Mouse (Mus musculus) forebrain, embryonic 13.5 days (tissue): ENCODE measurements around the gene Scaf1. TPM values are rescaled to one million over a fixed set of nuclear protein-coding genes. Genes with fewer than 3 reads are reported as not detected.

Experiments used
- ATAC-seq: fragments of 200-750 bp; cut with Nextera tagmentation; 2 replicates; pipeline ENCODE4 v1.8.0; 2017
- H3K27ac ChIP-seq: fragments of 300-500 bp; sonication (generic); 2 replicates; pipeline ENCODE4 v1.5.1; 2015; ENCODE audit warnings: inconsistent platforms, mild to moderate bottlenecking, moderate library complexity
- H3K27me3 ChIP-seq: fragments of 300-500 bp; sonication (generic); 2 replicates; pipeline ENCODE4 v1.6.1; 2015; ENCODE audit warnings: mild to moderate bottlenecking, inconsistent platforms
- H3K36me3 ChIP-seq: fragments of 300-500 bp; sonication (generic); 2 replicates; pipeline ENCODE4 v1.6.1; 2015; ENCODE audit warnings: mild to moderate bottlenecking, inconsistent platforms; ENCODE audit not compliant: poor library complexity, severe bottlenecking
- H3K4me1 ChIP-seq: fragments of 300-500 bp; sonication (generic); 2 replicates; pipeline ENCODE4 v1.6.1; 2015; ENCODE audit warnings: inconsistent platforms
- H3K4me2 ChIP-seq: fragments of 300-500 bp; sonication (generic); 2 replicates; pipeline ENCODE4 v1.6.1; 2015; ENCODE audit warnings: inconsistent platforms, mild to moderate bottlenecking, moderate library complexity
- H3K4me3 ChIP-seq: fragments of 300-500 bp; sonication (generic); 2 replicates; pipeline ENCODE4 v1.5.1; 2015; ENCODE audit warnings: mild to moderate bottlenecking, inconsistent platforms
- H3K9ac ChIP-seq: fragments of 300-500 bp; sonication (generic); 2 replicates; pipeline ENCODE4 v1.6.1; 2015; ENCODE audit warnings: mild to moderate bottlenecking, inconsistent platforms
- H3K9me3 ChIP-seq: fragments of 300-500 bp; sonication (generic); replicated peaks from 2 replicates; pipeline ENCODE4 v1.6.1; 2016; ENCODE audit warnings: inconsistent platforms
- WGBS: fragments of 180-500 bp; shearing (Covaris S2); methylation state at CpG from one replicate; pipeline ENCODE4 v1.1.7; 2015; 5-methylcytosine and 5-hydroxymethylcytosine counted together
- microRNA-seq: library from miRNA; unstranded; fragments of <30 nt; microRNA quantifications from one replicate; pipeline ENCODE4, GENCODE M21; 2016
- polyA plus RNA-seq: library from polyadenylated mRNA; unstranded; fragments of >200 nt; fragmentation: Nextera tagmentation; extraction: Ambion mirVana; gene quantifications from 2 replicates; pipeline ENCODE4 v1.2.1, GENCODE M21; 2015

The Scaf1 gene
- polyA plus RNA-seq, 1 experiment from 2014 or later: 35.8 TPM

DNA sequence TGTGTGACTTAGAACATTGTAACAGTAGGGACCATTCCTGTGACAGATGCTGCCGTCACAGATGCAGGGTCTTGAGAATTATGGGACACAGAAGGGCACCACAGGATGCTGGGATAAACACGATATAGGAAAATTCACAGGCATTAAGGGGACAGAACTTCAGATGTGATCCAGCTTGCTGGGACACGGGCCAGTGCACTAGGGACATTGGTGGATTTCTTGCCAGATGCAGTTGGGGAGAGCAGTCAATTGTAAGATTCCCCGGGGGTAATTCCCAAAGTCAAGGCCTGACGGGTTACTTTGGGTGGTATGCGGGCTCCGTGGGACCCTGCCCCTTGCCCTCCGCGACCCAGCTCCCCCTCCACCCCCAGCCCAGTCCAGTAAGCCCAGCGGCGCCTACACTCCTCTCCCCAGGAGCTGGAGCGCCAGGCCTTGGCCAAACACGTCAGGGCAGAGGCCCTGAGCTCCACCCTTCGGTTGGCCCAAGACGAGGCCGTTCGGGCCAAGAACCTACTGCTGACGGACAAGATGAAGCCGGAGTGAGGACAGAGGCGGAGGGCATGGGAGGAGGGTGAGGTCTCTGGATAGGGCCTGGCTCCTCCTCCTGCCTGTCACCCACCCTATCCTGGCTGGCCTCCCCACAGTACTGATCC is 58.9 kb downstream of the Scaf1 start:
- H3K4me2 ChIP-seq: no peak overlapping the region
- WGBS: 82% methylated on average over 20 of the region's 20 CpGs
- peaks cover 35% of the 10 kb centered on the region for H3K36me3 ChIP-seq
- H3K9me3 ChIP-seq: no peaks in the 10 kb centered on the region
- H3K4me1 ChIP-seq: peaks cover 8% of the 10 kb centered on the region
- H3K27ac ChIP-seq: no peak overlapping the region
- H3K4me3 ChIP-seq: no peak overlapping the region
- ATAC-seq: no peak
- peaks cover 5% of the 10 kb centered on the region for H3K27me3 ChIP-seq
- H3K9ac ChIP-seq: peak overlapping the region; percentile 30; the same call in 1 of the 2 replicates

DNA sequence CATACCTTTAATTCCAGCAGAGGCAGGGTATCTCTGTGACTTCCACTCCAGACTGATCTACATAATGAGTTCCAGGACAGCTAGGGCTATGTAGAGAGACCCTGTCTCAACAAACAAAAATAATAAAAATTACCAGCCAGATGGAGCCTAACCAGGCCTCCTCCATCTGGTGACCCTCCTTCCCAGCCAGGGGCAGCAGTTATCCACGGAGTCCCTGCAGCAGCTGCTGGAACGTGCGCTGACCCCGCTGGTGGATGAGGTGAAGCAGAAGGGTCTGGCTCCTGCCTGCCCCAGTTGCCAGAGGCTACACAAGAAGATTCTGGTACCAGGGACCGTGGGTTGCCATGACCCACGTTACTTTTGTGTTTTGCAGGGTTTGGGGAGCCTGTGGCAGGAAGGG is 59.9 kb downstream of the Scaf1 start:
- H3K36me3 ChIP-seq: peaks cover 25% of the 10 kb centered on the region
- H3K4me3 ChIP-seq: no peak overlapping the region
- H3K9ac ChIP-seq: no peak overlapping the region
- H3K27ac ChIP-seq: no peak overlapping the region
- peaks cover 16% of the 10 kb centered on the region for H3K27me3 ChIP-seq
- no peaks in the 10 kb centered on the region for H3K9me3 ChIP-seq
- no peak overlapping the region for H3K4me2 ChIP-seq
- no peak for ATAC-seq
- H3K4me1 ChIP-seq: peaks cover 16% of the 10 kb centered on the region
- WGBS: 62% methylated on average over 6 of the region's 6 CpGs

GRCm38 (mm10) chr7:44955628-44956027 is 60.5 kb downstream of the Scaf1 start:
- WGBS: 52% methylated on average over 5 of the region's 5 CpGs
- ATAC-seq: no peak
- Histone ChIP-seq H3K27ac (no peak overlapping the region), H3K4me1 (peaks cover 16% of the 10 kb centered on the region), H3K36me3 (peaks cover 19% of the 10 kb centered on the region), H3K4me3 (no peak overlapping the region), H3K9me3 (no peaks in the 10 kb centered on the region), H3K27me3 (peaks cover 22% of the 10 kb centered on the region), H3K9ac (no peak overlapping the region), H3K4me2 (no peak overlapping the region)

DNA sequence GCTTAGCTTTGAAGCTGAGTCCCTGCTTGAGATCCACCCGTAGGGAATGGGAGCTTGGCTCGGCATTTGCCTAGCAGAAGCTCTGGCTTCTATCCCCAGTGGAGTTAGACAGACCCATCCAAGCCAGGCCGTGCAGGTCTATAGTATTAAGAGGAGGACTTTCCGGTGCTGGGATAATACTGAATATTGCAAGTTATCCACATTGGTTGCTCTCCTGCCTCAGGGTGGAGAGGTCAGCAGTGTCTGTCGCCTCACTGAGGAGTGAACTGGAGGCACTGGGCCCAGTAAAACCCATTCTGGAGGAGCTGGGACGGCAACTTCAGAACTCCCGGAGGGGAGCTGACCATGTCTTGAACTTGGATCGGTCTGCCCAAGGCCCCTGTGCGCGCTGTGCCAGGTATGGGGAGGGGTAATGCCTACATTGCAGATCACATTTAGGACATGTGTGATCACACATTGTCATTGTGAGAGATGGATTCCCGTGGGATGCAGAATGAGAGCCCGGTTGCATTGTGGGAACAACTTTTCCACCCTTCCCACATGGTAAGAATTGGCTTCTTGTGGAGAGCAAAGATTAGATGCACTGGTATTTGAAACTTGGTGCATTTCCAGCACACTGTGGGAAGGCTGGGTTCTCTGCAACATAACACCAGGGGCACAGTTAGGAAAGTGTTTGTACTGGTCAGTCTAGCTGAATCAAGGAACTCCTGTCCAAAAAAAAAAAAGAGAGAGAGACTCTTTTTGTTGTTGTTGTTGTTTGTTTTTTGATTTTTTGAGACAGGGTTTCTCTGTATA is 61.9 kb downstream of the Scaf1 start:
- Histone ChIP-seq H3K27me3 (peaks cover 35% of the 10 kb centered on the region), H3K27ac (no peak overlapping the region; the same call in 1 of the 2 replicates), H3K36me3 (peaks cover 7% of the 10 kb centered on the region), H3K4me2 (no peak overlapping the region), H3K4me3 (no peak overlapping the region), H3K4me1 (peaks cover 16% of the 10 kb centered on the region), H3K9me3 (no peaks in the 10 kb centered on the region), H3K9ac (no peak overlapping the region)
- WGBS: 83% methylated on average over 12 of the region's 12 CpGs
- ATAC-seq: no peak

DNA sequence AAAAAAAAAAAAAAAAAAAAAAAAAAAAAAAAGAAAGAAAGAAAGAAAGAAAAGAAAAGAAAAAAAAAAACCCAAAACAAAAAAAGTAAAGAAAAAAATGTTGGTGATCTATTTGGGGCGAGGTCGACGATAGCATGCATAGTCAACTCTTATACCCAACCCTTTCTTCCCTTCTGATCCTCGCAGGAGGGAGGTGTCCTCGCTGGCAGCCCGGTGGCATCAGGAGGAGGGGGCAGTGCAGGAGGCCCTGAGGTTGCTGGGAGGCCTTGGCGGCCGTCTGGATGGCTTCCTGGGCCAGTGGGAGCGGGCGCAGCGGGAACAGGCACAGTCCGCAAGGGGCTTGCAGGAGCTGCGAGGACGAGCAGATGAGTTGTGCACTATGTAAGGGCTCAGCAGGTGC is 62.6 kb downstream of the Scaf1 start:
- H3K9ac ChIP-seq: no peak overlapping the region
- H3K4me3 ChIP-seq: no peak overlapping the region
- no peak overlapping the region; the same call in 1 of the 2 replicates for H3K27ac ChIP-seq
- H3K4me1 ChIP-seq: peaks cover 16% of the 10 kb centered on the region
- no peak overlapping the region for H3K4me2 ChIP-seq
- no peaks in the 10 kb centered on the region for H3K9me3 ChIP-seq
- WGBS: 56% methylated on average over 14 of the region's 14 CpGs
- peaks cover 38% of the 10 kb centered on the region for H3K27me3 ChIP-seq
- no peaks in the 10 kb centered on the region for H3K36me3 ChIP-seq
- ATAC-seq: no peak

Small RNA genes within 50 kb of the gene (microRNA-seq; reads per million reads assigned to microRNA genes)
- not detected for gene Mir7054

Other genes with a start within 250 kb of the Scaf1 start
- 73.5 and 83.0 TPM in 2 replicates for gene Nup62, start 200.3 kb downstream of the Scaf1 start, polyA plus RNA-seq
- gene Il4i1, start 200.0 kb downstream of the Scaf1 start, polyA plus RNA-seq: 1.2 and 1.9 TPM in 2 replicates
- 5.4 and 5.7 TPM in 2 replicates for gene Atf5, start 199.7 kb downstream of the Scaf1 start, polyA plus RNA-seq
- 93.1 and 95.4 TPM in 2 replicates for gene Akt1s1, start 167.4 kb downstream of the Scaf1 start, polyA plus RNA-seq
- 81.5 and 95.5 TPM in 2 replicates for gene Tbc1d17, start 167.3 kb downstream of the Scaf1 start, polyA plus RNA-seq
- gene Pnkp, start 159.2 kb downstream of the Scaf1 start, polyA plus RNA-seq: 34.9 and 38.1 TPM in 2 replicates
- gene Ptov1, start 146.6 kb downstream of the Scaf1 start, polyA plus RNA-seq: 558 and 574 TPM in 2 replicates
- 145 and 165 TPM in 2 replicates for gene Med25, start 123.7 kb downstream of the Scaf1 start, polyA plus RNA-seq
- gene Fuz, start 120.3 kb downstream of the Scaf1 start, polyA plus RNA-seq: 24.7 and 27.7 TPM in 2 replicates
- 81.7 and 87.2 TPM in 2 replicates for gene Ap2a1, start 86.9 kb downstream of the Scaf1 start, polyA plus RNA-seq
- 0.20 TPM in 1 of 2 replicates, not detected in the other for gene Tsks, start 73.2 kb downstream of the Scaf1 start, polyA plus RNA-seq
- gene Cpt1c, start 41.5 kb downstream of the Scaf1 start, polyA plus RNA-seq: 40.2 and 43.1 TPM in 2 replicates
- gene Prmt1, start 29.8 kb downstream of the Scaf1 start, polyA plus RNA-seq: 815 and 859 TPM in 2 replicates
- gene Irf3, start 18.7 kb downstream of the Scaf1 start, polyA plus RNA-seq: 67.9 and 72.7 TPM in 2 replicates
- 40.5 and 45.6 TPM in 2 replicates for gene Bcl2l12, start 17.7 kb downstream of the Scaf1 start, polyA plus RNA-seq
- gene Rras, start 1.6 kb upstream of the Scaf1 start, polyA plus RNA-seq: 9.4 and 10.2 TPM in 2 replicates
- 14.9 and 17.2 TPM in 2 replicates for gene Prr12, start 36.5 kb upstream of the Scaf1 start, polyA plus RNA-seq
- gene Nosip, start 46.1 kb upstream of the Scaf1 start, polyA plus RNA-seq: 52.7 and 58.5 TPM in 2 replicates
- gene Prrg2, start 46.3 kb upstream of the Scaf1 start, polyA plus RNA-seq: 14.7 and 14.8 TPM in 2 replicates
- gene Rcn3, start 75.9 kb upstream of the Scaf1 start, polyA plus RNA-seq: 61.3 and 62.0 TPM in 2 replicates
- gene Fcgrt, start 87.5 kb upstream of the Scaf1 start, polyA plus RNA-seq: 8.0 and 9.9 TPM in 2 replicates
- 1,342 and 1,406 TPM in 2 replicates for gene Rps11, start 108.1 kb upstream of the Scaf1 start, polyA plus RNA-seq
- gene Rpl13a, start 112.4 kb upstream of the Scaf1 start, polyA plus RNA-seq: 998 and 1,188 TPM in 2 replicates
- 0.13 and 0.31 TPM in 2 replicates for gene Gm45713, start 119.9 kb upstream of the Scaf1 start, polyA plus RNA-seq
- gene Flt3l, start 120.1 kb upstream of the Scaf1 start, polyA plus RNA-seq: 0.79 and 0.92 TPM in 2 replicates
- 97.5 TPM in 2 replicates for gene Pih1d1, start 137.9 kb upstream of the Scaf1 start, polyA plus RNA-seq
- gene Aldh16a1, start 138.2 kb upstream of the Scaf1 start, polyA plus RNA-seq: 35.6 and 36.4 TPM in 2 replicates
- 9.3 and 14.2 TPM in 2 replicates for gene Slc17a7, start 147.6 kb upstream of the Scaf1 start, polyA plus RNA-seq
- not detected in 2 replicates for gene Gfy, start 163.2 kb upstream of the Scaf1 start, polyA plus RNA-seq
- not detected in 2 replicates for gene Pth2, start 164.6 kb upstream of the Scaf1 start, polyA plus RNA-seq
- gene Ccdc155, start 188.5 kb upstream of the Scaf1 start, polyA plus RNA-seq: 0.87 and 0.93 TPM in 2 replicates
- 0.59 and 0.63 TPM in 2 replicates for gene Dkkl1, start 195.8 kb upstream of the Scaf1 start, polyA plus RNA-seq
- 181 and 198 TPM in 2 replicates for gene Tead2, start 199.4 kb upstream of the Scaf1 start, polyA plus RNA-seq
- 0.96 and 1.3 TPM in 2 replicates for gene Cd37, start 222.8 kb upstream of the Scaf1 start, polyA plus RNA-seq
- 0.11 and 0.23 TPM in 2 replicates for gene Slc6a16, start 224.7 kb upstream of the Scaf1 start, polyA plus RNA-seq